Mouse (Mus musculus) frontal cortex, postnatal 36 days (tissue): Measurements from ENCODE around the gene Maml2.
A peak's percentile ranks its signal among the peaks of the same experiment; 100 is the strongest.

Experiments
- DNase-seq, 2 experiments: peaks; one replicate each; pipeline ENCODE4 v3.0.0; 2022; ENCODE audit warnings: low spot score in 2 of 2

Maml2 gene

GRCm38 (mm10) chr9:13533076-13533707 lies 235.4 kb downstream of the Maml2 start:
- DNase-seq: no peak

- DNase-seq: no peak
These were observed 238.0 kb downstream of the Maml2 start for GRCm38 (mm10) chr9:13535803-13536202.

- no peak for DNase-seq
These were observed 238.9 kb downstream of the Maml2 start for GRCm38 (mm10) chr9:13536419-13537261.

GRCm38 (mm10) chr9:13538200-13538599 lies 240.4 kb downstream of the Maml2 start:
- DNase-seq: no peak

GRCm38 (mm10) chr9:13539535-13539934 lies 241.8 kb downstream of the Maml2 start:
- no peak for DNase-seq

GRCm38 (mm10) chr9:13540227-13540626 lies 242.5 kb downstream of the Maml2 start:
- DNase-seq: no peak

- no peak for DNase-seq
These were observed 243.0 kb downstream of the Maml2 start for GRCm38 (mm10) chr9:13540781-13541180.

GRCm38 (mm10) chr9:13543167-13543566 lies 245.4 kb downstream of the Maml2 start:
- DNase-seq: peak in 1 of 2 experiments; percentile 20

GRCm38 (mm10) chr9:13544133-13544532 lies 246.4 kb downstream of the Maml2 start:
- no peak for DNase-seq

GRCm38 (mm10) chr9:13545726-13546125 lies 248.0 kb downstream of the Maml2 start:
- no peak for DNase-seq

GRCm38 (mm10) chr9:13549911-13550310 lies 252.2 kb downstream of the Maml2 start:
- DNase-seq: no peak

GRCm38 (mm10) chr9:13552380-13553052 lies 254.8 kb downstream of the Maml2 start:
- DNase-seq: no peak

- no peak for DNase-seq
These were observed 257.0 kb downstream of the Maml2 start for GRCm38 (mm10) chr9:13554773-13555172.

GRCm38 (mm10) chr9:13555973-13556481 lies 258.3 kb downstream of the Maml2 start:
- no peak for DNase-seq

GRCm38 (mm10) chr9:13556696-13557095 lies 258.9 kb downstream of the Maml2 start:
- no peak for DNase-seq

- no peak for DNase-seq
These were observed 261.1 kb downstream of the Maml2 start for GRCm38 (mm10) chr9:13558811-13559372.

- DNase-seq: no peak
These were observed 262.9 kb downstream of the Maml2 start for GRCm38 (mm10) chr9:13560651-13561050.

GRCm38 (mm10) chr9:13561335-13561734 lies 263.6 kb downstream of the Maml2 start:
- no peak for DNase-seq

- peak; percentile 33 to 43 for DNase-seq
These were observed 266.0 kb downstream of the Maml2 start for GRCm38 (mm10) chr9:13563475-13564414.

GRCm38 (mm10) chr9:13565343-13566019 lies 267.7 kb downstream of the Maml2 start:
- DNase-seq: no peak
